Mouse (Mus musculus) neural tube, embryonic 13.5 days (tissue): ENCODE results near the gene Epha5. TPM values are rescaled to one million over a fixed set of nuclear protein-coding genes. Genes with fewer than 3 reads are reported as not detected.

Source experiments
- ATAC-seq: fragments of 200-750 bp; cut with Nextera tagmentation; 2 replicates; pipeline ENCODE4 v1.8.0; 2017; ENCODE audit warnings: low read depth, mild to moderate bottlenecking, moderate TSS enrichment, moderate library complexity
- H3K27ac ChIP-seq: fragments of 300-500 bp; sonication (generic); replicated peaks from 2 replicates; pipeline ENCODE4 v1.5.1; 2015; ENCODE audit warnings: moderate library complexity, mild to moderate bottlenecking, inconsistent platforms
- H3K27me3 ChIP-seq: fragments of 300-500 bp; sonication (generic); 2 replicates; pipeline ENCODE4 v1.6.1; 2015; ENCODE audit warnings: mild to moderate bottlenecking, inconsistent platforms
- H3K36me3 ChIP-seq: fragments of 300-500 bp; sonication (generic); 2 replicates; pipeline ENCODE4 v1.6.1; 2015; ENCODE audit warnings: mild to moderate bottlenecking, inconsistent platforms
- H3K4me1 ChIP-seq: fragments of 300-500 bp; sonication (generic); replicated peaks from 2 replicates; pipeline ENCODE4 v1.6.1; 2015; ENCODE audit warnings: inconsistent platforms
- H3K4me2 ChIP-seq: fragments of 300-500 bp; sonication (generic); 2 replicates; pipeline ENCODE4 v1.6.1; 2015; ENCODE audit warnings: inconsistent platforms, mild to moderate bottlenecking, moderate library complexity
- H3K4me3 ChIP-seq: fragments of 300-500 bp; sonication (generic); 2 replicates; pipeline ENCODE4 v1.5.1; 2015; ENCODE audit warnings: mild to moderate bottlenecking, inconsistent platforms
- H3K9ac ChIP-seq: fragments of 300-500 bp; sonication (generic); 2 replicates; pipeline ENCODE4 v1.6.1; 2015; ENCODE audit warnings: moderate library complexity, mild to moderate bottlenecking, inconsistent platforms
- H3K9me3 ChIP-seq: fragments of 300-500 bp; sonication (generic); 2 replicates; pipeline ENCODE4 v1.6.1; 2016; ENCODE audit warnings: inconsistent platforms
- WGBS: fragments of 180-500 bp; shearing (Covaris S2); methylation state at CpG from one replicate; pipeline ENCODE4 v1.1.7; 2015; 5-methylcytosine and 5-hydroxymethylcytosine counted together
- polyA plus RNA-seq: library from polyadenylated mRNA; unstranded; fragments of >200 nt; fragmentation: Nextera tagmentation; extraction: Ambion mirVana; gene quantifications from 2 replicates; pipeline ENCODE4 v1.2.1, GENCODE M21; 2015

The Epha5 gene
- polyA plus RNA-seq, 1 experiment from 2014 or later, result 42.5 TPM

DNA sequence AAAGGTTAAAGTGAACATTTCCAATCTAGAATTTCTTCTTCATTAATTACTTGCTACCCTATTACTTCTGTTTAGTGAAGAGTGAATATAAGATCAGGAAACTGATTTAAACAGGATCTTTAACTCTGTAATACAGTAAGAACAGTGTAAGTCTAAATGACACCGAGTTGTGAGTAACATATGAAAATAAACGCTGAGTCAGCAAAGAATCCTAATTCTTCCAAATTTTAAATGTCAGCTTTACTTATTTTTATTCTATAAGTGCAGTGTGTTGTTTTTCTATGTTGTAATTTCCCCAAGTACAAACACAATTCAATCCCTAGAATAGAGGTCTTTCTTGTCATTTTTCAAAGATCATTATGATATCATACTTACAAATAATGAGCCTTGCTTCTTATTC is 363.3 kb downstream of the Epha5 start:
- H3K4me2 ChIP-seq, result no peak overlapping the region
- 90% methylated on average over 2 of the region's 2 CpGs for WGBS
- H3K9me3 ChIP-seq, result no peaks in the 10 kb centered on the region
- no peak for ATAC-seq
- no peaks in the 10 kb centered on the region for H3K4me1 ChIP-seq
- H3K27me3 ChIP-seq, result no peaks in the 10 kb centered on the region
- H3K36me3 ChIP-seq, result no peaks in the 10 kb centered on the region
- no peak overlapping the region for H3K27ac ChIP-seq
- no peak overlapping the region for H3K4me3 ChIP-seq
- H3K9ac ChIP-seq, result no peak overlapping the region

- Histone ChIP-seq H3K4me2 (no peak overlapping the region), H3K27me3 (no peaks in the 10 kb centered on the region), H3K4me1 (no peaks in the 10 kb centered on the region), H3K4me3 (no peak overlapping the region), H3K9ac (no peak overlapping the region), H3K27ac (no peak overlapping the region), H3K36me3 (no peaks in the 10 kb centered on the region), H3K9me3 (no peaks in the 10 kb centered on the region)
- 92% methylated on average over 1 of the region's 1 CpGs for WGBS
- no peak for ATAC-seq
Observed at GRCm38 (mm10) chr5:84037250-84037963, 379.8 kb downstream of the Epha5 start.
